Mouse (Mus musculus): ENCODE results near the gene Rph3al.

The Rph3al gene

DNA sequence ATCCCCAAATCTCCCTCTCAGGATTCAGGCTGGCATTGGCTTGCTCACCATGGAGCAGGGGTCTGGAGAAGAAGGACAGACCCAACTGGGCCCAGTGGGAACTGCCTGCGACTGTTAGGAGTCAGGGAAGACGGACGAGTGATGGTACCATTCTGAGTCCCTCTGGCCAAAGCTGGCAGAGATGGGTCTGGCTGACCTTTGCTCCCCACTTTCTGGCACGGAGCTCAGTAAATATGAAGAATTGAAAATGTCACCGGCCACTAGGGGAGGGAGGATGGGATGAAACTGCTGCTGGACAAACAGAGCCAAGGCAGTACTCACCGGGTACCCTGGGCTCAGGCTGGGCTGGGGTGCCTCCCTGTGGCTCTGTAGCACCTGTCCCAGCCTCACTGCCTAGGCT lies 105.1 kb downstream of the Rph3al start:
- DNase-seq (ENCODE audit: extremely low read depth, insufficient read length, low spot score): no peak

GRCm38 (mm10) chr11:75830386-75830785 lies 107.8 kb downstream of the Rph3al start:
- DNase-seq (ENCODE audit: extremely low read depth, insufficient read length, low spot score): no peak

DNA sequence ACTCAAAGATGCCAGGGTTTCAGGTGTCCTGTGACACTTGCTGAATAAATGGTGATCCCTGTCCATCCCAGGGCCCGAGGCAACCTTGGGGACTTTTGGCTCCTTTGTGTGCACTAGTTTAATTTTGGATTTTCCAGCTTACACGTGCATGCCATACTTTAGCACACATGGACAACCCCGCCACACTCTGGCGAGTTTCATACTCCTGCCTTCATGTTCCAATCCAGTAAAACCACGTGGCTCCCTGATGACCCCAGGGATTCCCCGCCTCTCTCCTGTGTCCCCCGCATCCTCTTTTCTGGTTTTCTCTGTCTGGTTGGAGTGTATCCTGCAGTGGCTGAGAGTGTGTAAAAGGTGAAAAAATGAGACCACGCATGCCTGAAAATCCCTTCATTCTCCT lies 110.8 kb downstream of the Rph3al start:
- DNase-seq (ENCODE audit: extremely low read depth, insufficient read length, low spot score): no peak

- DNase-seq (ENCODE audit: extremely low read depth, insufficient read length, low spot score): no peak
Observed at GRCm38 (mm10) chr11:75823506-75823905, 114.7 kb downstream of the Rph3al start.

DNA sequence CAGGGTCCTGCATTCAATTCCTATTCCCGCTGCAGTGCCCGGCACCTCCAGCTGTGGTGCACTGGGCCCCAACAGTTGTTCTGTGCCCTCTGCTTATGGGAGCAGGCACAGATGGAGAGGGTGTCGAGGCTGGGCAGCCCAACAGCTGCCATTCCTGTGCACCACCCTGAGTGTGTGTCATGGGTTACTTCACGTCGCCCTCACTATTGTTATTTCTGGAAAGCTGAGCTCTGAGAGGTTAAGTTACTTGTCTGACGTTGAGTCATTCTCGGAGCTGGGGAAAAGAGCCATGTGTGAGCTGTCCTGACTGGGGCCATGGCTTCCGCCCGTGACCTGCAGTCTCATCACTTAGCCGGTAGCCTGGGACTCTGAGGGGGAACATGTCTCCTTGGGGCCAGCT lies 125.1 kb downstream of the Rph3al start:
- DNase-seq (ENCODE audit: extremely low read depth, insufficient read length, low spot score): peak; percentile 78

DNA sequence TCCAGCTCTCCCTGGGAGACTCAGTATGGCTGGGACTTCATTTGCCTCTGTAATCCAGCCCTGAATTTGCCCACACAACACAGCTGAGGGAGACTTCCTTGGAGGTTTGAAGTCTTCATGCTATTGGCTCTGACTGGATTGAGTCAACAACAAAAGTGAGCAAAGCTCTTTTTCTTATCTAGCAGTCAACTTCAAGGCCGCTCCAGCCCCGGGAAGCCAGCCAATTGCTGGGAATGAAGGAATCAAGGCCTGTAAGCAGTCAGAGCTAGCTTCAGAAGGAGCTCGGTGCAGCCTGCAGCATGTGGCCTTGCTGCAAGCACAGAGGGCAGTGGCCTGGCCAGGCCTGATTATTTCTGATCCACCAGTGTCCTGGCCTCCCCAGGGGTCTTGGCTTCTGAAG lies 126.3 kb downstream of the Rph3al start:
- DNase-seq (ENCODE audit: extremely low read depth, insufficient read length, low spot score): peak; percentile 78

- DNase-seq (ENCODE audit: extremely low read depth, insufficient read length, low spot score): no peak
Observed at GRCm38 (mm10) chr11:75810526-75810925, 127.7 kb downstream of the Rph3al start.

GRCm38 (mm10) chr11:75807486-75807885 lies 130.7 kb downstream of the Rph3al start:
- DNase-seq (ENCODE audit: extremely low read depth, insufficient read length, low spot score): no peak

GRCm38 (mm10) chr11:75801771-75802550 lies 136.3 kb downstream of the Rph3al start:
- DNase-seq (ENCODE audit: extremely low read depth, insufficient read length, low spot score): no peak

DNA sequence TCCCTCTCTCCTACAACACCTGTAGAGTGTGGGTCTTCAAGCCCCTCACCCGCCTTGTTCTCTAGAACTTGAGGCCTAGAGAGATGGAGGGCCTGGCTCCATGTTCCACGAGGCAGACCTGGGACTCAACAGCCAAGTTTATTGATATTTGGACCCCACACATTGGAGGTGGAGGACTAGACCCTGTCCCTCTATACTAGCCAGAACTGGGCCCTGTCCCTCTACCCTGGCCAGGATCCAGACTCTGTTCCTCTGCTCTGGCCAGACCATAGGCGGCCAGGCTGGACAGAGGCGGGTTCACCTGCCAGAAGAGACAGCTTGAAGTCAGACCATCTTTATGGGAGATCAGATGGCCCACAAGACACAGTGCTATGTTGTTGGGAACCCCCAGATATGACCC lies 136.9 kb downstream of the Rph3al start:
- no peak for DNase-seq (ENCODE audit: extremely low read depth, insufficient read length, low spot score)

- DNase-seq (ENCODE audit: extremely low read depth, insufficient read length, low spot score): no peak
Observed at GRCm38 (mm10) chr11:75796536-75797246, 141.5 kb downstream of the Rph3al start.

DNA sequence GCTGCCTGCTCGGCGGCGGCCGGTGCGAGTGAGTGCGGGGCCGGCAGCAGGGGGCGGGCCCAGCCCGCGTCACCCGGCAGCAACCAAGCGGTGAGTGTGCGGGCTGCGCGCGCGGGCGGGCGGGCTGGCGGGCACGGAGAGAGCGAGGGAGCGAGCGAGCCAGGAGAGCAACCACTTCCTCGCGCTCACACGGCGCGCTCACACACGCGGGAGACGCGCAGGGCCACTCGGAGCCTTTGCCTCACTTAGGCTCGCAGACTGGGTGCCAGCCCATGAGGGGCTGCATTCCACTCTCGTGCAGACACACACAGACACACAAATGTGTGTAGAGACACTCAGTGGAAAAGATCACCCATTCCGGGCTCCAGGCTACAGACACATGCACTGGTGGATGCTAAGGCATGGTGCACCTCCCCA lies 142.2 kb downstream of the Rph3al start, which contains the start of gene Doc2b:
Gene Doc2b, minus strand, starts transcription at position 21 of the 417 bp plus-strand sequence.
- no peak for DNase-seq (ENCODE audit: extremely low read depth, insufficient read length, low spot score)

DNA sequence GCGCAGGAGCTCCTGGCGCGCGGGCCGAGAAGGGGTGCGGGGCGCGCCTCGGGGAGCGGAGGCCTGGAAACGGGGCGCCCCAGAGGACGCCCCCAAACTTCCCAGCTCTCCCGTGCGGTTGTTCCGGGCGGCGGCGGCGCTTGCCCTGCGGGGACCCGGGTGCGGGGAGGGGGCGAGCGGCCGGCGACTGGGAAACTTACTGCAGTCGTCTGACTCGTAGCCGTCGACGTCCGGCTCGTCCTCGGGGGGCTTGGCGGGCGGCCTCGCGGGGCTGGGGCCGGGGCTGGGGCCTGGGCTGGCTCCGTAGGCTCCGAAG lies 142.9 kb downstream of the Rph3al start:
- no peak for DNase-seq (ENCODE audit: extremely low read depth, insufficient read length, low spot score)

GRCm38 (mm10) chr11:75794602-75795320 lies 143.5 kb downstream of the Rph3al start:
- no peak for DNase-seq (ENCODE audit: extremely low read depth, insufficient read length, low spot score)

- DNase-seq (ENCODE audit: extremely low read depth, insufficient read length, low spot score): no peak
Observed at GRCm38 (mm10) chr11:75793351-75793750, 144.9 kb downstream of the Rph3al start.

- no peak for DNase-seq (ENCODE audit: extremely low read depth, insufficient read length, low spot score)
Observed at GRCm38 (mm10) chr11:75792535-75792934, 145.7 kb downstream of the Rph3al start.

DNA sequence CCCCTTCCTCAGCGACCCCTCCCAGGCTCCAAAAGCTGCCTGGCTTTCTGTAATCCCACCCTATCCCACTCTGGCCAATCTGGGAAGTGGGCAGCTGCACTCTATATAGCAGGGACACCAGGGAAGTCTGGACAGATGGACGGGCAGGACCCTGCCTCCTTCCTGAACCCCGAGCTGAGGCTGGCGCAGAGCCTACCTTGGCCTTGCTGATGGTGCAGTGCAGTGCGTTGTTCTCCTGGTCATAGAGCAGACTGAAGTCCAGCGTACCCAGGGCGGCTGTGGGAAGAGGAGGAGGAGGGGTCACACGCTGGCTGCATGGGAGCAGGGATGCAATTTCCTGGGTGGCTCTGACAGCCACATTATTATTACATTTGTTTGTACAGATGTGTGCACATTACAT lies 152.3 kb downstream of the Rph3al start:
- no peak for DNase-seq (ENCODE audit: extremely low read depth, insufficient read length, low spot score)

DNA sequence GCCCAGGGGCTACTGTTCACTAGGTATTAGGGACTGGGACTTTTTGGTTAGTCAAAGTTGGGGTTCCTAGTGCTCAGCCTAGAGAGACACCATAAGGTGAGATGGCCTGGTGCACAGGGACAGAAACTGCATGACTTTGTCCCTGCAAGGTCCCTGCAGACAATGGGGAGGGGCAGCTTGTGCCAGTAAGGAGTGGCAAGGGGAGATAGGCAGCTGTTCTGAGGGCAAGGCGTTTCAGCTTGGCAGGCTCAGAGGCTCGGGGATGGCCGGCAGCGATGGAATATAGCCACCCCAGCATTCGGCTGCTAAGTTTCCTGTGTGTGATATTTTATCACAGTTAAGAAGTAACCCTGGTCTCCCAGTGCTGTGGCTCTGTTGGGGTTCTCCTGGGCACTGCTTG lies 154.4 kb downstream of the Rph3al start:
- DNase-seq (ENCODE audit: extremely low read depth, insufficient read length, low spot score): no peak

DNA sequence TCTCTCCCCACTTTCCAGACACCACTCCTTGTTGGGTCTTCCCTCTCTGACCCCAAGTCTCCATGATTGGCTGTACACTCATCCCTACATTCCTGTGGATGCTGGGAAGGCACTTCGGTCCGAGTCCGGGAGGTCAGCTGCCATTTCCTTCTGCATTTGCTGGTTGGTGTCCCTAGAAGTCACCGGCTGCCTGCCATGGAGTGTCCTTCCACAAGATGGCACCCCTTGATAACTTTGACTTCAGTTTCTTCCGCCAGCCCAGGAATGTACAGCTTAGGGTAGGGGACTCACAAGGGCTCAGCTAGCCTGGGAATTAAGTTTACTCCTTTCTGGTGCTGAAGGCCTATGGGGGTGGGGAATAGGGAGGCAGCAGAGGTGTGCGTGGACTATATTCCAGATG lies 156.3 kb downstream of the Rph3al start:
- DNase-seq (ENCODE audit: extremely low read depth, insufficient read length, low spot score): peak; percentile 38

Measured in 3134 (cell line).